ENCODE assay signal across 23 mouse cellular contexts in the genomic region with DNA sequence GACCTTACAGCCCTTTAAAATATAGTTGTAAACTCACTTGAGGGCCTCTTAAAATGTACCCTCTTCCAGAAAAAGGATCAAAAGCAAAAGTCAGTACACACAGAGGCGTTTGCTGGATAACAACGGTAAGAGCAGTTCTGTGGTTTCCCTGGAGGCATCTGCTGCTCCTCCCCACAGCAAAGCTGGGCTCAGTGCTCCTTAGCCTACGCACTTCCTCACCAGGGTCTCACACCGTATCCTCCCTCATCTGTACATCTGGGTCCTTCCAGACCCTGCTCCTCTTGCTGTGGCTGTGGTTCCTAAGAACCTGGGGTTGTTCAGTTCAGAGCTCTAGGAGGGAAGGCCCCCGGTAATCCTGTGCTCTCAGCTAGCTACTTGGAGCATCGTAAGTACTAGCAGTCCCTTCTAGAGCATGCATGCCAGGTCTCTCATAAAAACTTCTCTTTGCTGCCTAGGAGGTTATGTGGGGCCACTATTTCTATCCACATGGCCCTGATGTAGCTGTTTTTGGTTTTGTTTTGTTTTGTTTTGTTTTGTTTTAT. TPM values are rescaled to one million over a fixed set of nuclear protein-coding genes. Genes with fewer than 3 reads are reported as not detected.
DNase-seq lines count a peak whose midpoint lies in the region; ATAC-seq and TF ChIP-seq lines count a peak whose summit lies in the region.
"Had no signal": no experiment of that assay in that cellular context is flagged by ENCODE, and none has a peak within 500 bp of the region (broad histone marks: within the 10 kb centered on the region; RNA-seq: fewer than 3 reads in every experiment).

No protein-coding gene starts in this region.

- DNase-seq in liver, postnatal 0 days, result no peak
- peak; percentile 3 for DNase-seq in embryonic facial prominence, embryonic 10.5 days (ENCODE audit: low spot score)
- DNase-seq in splenic B cell, adult 2 months (ENCODE audit: low read depth, low spot score), result peak; percentile 33
- DNase-seq in left cerebral cortex, adult 8-10 months (ENCODE audit: low spot score in 2 of 2), result no peak
- DNase-seq in spleen, postnatal 10 days (ENCODE audit: low spot score in 2 of 2), result no peak
- DNase-seq: adrenal gland, postnatal 10 days; cerebellum, adult 11 months; cerebellum, postnatal 25 days; gastrocnemius, postnatal 10 days; heart, postnatal 10 days; kidney, adult 8-10 months; lung, embryonic 14.5 days; lung, postnatal 4 days; right cerebral cortex, postnatal 14 days had no signal

- no peak overlapping the region for H3K4me3 ChIP-seq in liver, postnatal 0 days (ENCODE audit: low read depth, low read length)
- H3K4me3 ChIP-seq in liver, embryonic 12.5 days, result no peak overlapping the region
- H3K4me3 ChIP-seq in bone marrow macrophage, adult 2 months (ENCODE audit: insufficient read depth, low read length), result no peak overlapping the region
- H3K4me3 ChIP-seq in embryonic facial prominence, embryonic 10.5 days, result no peak overlapping the region
- H3K4me3 ChIP-seq: forebrain, embryonic 12.5 days; hindbrain, embryonic 13.5 days; midbrain, embryonic 12.5 days; neural tube, embryonic 13.5 days had no signal

- 0 out of 2 replicates have a peak, but pooled peaks cover 3% of the 10 kb centered on the region for H3K27me3 ChIP-seq in liver, postnatal 0 days (ENCODE audit: insufficient read depth, low read length)
- peaks cover 52% of the 10 kb centered on the region for H3K27me3 ChIP-seq in liver, embryonic 12.5 days (replicated peaks)
- no peaks in the 10 kb centered on the region for H3K27me3 ChIP-seq in embryonic facial prominence, embryonic 10.5 days (replicated peaks; ENCODE audit: low read depth, poor library complexity, severe bottlenecking)
- H3K27me3 ChIP-seq in splenic B cell, adult 2 months (ENCODE audit: control insufficient read depth, insufficient read depth, low read length, poor library complexity, severe bottlenecking), result no peaks in the 10 kb centered on the region
- H3K27me3 ChIP-seq: forebrain, embryonic 12.5 days; hindbrain, embryonic 13.5 days; midbrain, embryonic 12.5 days; neural tube, embryonic 13.5 days had no signal

- TF ChIP-seq POLR2A in bone marrow macrophage, adult 2 months (IDR thresholded peaks at IDR 0.05; ENCODE audit: borderline replicate concordance, low read depth, low read length), result no peak

- H3K4me2 ChIP-seq in liver, postnatal 0 days (ENCODE audit: low read depth, low read length), result no peak overlapping the region
- no peak overlapping the region for H3K4me2 ChIP-seq in liver, embryonic 12.5 days
- H3K4me2 ChIP-seq: forebrain, embryonic 12.5 days; hindbrain, embryonic 13.5 days; liver, embryonic 11.5 days; lung, embryonic 14.5 days; midbrain, embryonic 12.5 days; neural tube, embryonic 13.5 days had no signal

- H3K9me3 ChIP-seq in liver, postnatal 0 days (ENCODE audit: low read length), result no peaks in the 10 kb centered on the region
- no peaks in the 10 kb centered on the region for H3K9me3 ChIP-seq in liver, embryonic 12.5 days (replicated peaks)
- no peaks in the 10 kb centered on the region for H3K9me3 ChIP-seq in embryonic facial prominence, embryonic 10.5 days
- H3K9me3 ChIP-seq: forebrain, embryonic 12.5 days; hindbrain, embryonic 13.5 days; midbrain, embryonic 12.5 days; neural tube, embryonic 13.5 days had no signal

- no peak for TF ChIP-seq EP300 in liver, postnatal 0 days (IDR thresholded peaks at IDR 0.05; ENCODE audit: low read depth)

- H3K27ac ChIP-seq in liver, postnatal 0 days (ENCODE audit: low read depth), result peak overlapping the region; percentile 41
- no peak overlapping the region for H3K27ac ChIP-seq in liver, embryonic 12.5 days
- peak overlapping the region; percentile 47 for H3K27ac ChIP-seq in bone marrow macrophage, adult 2 months (ENCODE audit: insufficient read depth, low read depth, low read length)
- H3K27ac ChIP-seq in embryonic facial prominence, embryonic 10.5 days (replicated peaks), result no peak overlapping the region
- H3K27ac ChIP-seq: forebrain, embryonic 12.5 days; hindbrain, embryonic 13.5 days; midbrain, embryonic 12.5 days; neural tube, embryonic 13.5 days; stomach, postnatal 0 days had no signal

- no peak for TF ChIP-seq CTCF in liver, postnatal 0 days (IDR thresholded peaks at IDR 0.05; ENCODE audit: low read depth)
- no peak for TF ChIP-seq CTCF in bone marrow macrophage, adult 2 months (IDR thresholded peaks at IDR 0.05; ENCODE audit: low read depth, low read length)

- 33% methylated on average over 6 of the region's 6 CpGs for WGBS in liver, postnatal 0 days (ENCODE audit: insufficient replicate concordance)
- WGBS in liver, embryonic 12.5 days (ENCODE audit: insufficient replicate concordance), result 40% methylated on average over 6 of the region's 6 CpGs
- 81% methylated on average over 6 of the region's 6 CpGs for WGBS in embryonic facial prominence, embryonic 10.5 days

- no peak overlapping the region for H3K9ac ChIP-seq in liver, postnatal 0 days (replicated peaks)
- no peak overlapping the region for H3K9ac ChIP-seq in liver, embryonic 12.5 days
- H3K9ac ChIP-seq: forebrain, embryonic 12.5 days; hindbrain, embryonic 13.5 days; lung, embryonic 14.5 days; midbrain, embryonic 12.5 days; neural tube, embryonic 13.5 days had no signal

- no peak for ATAC-seq in liver, postnatal 0 days
- no peak for ATAC-seq in liver, embryonic 12.5 days

- H3K36me3 ChIP-seq in liver, postnatal 0 days (replicated peaks; ENCODE audit: insufficient read depth, low read length), result no peaks in the 10 kb centered on the region
- H3K36me3 ChIP-seq in liver, embryonic 12.5 days, result 0 out of 2 replicates have a peak, but pooled peaks cover 2% of the 10 kb centered on the region
- peaks cover 59% of the 10 kb centered on the region for H3K36me3 ChIP-seq in embryonic facial prominence, embryonic 10.5 days (replicated peaks)
- H3K36me3 ChIP-seq in splenic B cell, adult 2 months (ENCODE audit: control insufficient read depth, insufficient read depth, low read length, poor library complexity, severe bottlenecking), result no peaks in the 10 kb centered on the region

- H3K4me1 ChIP-seq in liver, postnatal 0 days (ENCODE audit: insufficient read depth), result peaks cover 2% of the 10 kb centered on the region; the same call in 1 of the 2 replicates
- peaks cover 23% of the 10 kb centered on the region for H3K4me1 ChIP-seq in liver, embryonic 12.5 days
- H3K4me1 ChIP-seq in bone marrow macrophage, adult 2 months (ENCODE audit: control insufficient read depth, insufficient read depth, low read length), result peaks cover 60% of the 10 kb centered on the region
- H3K4me1 ChIP-seq in embryonic facial prominence, embryonic 10.5 days, result peaks cover 25% of the 10 kb centered on the region
- H3K4me1 ChIP-seq: forebrain, embryonic 12.5 days; hindbrain, embryonic 13.5 days; midbrain, embryonic 12.5 days had no signal

RNA-seq across cellular contexts. Expression of a gene that starts 18.8 kb away (rescaled TPM):
- polyA plus RNA-seq in liver, postnatal 0 days (2015; fragmentation: Nextera tagmentation; extraction: Ambion mirVana), result 3.0 and 3.4 TPM in 2 replicates
- 4.7 and 5.7 TPM in 2 replicates for polyA plus RNA-seq in liver, embryonic 12.5 days (2016; fragmentation: Nextera tagmentation; extraction: Ambion mirVana)
- polyA plus RNA-seq in bone marrow macrophage, adult 2 months (2012; ENCODE audit: insufficient read depth, insufficient read length, missing spikeins), result 8.9 and 9.8 TPM in 2 replicates
- polyA plus RNA-seq in embryonic facial prominence, embryonic 10.5 days (2016; fragmentation: Nextera tagmentation; extraction: Ambion mirVana), result 26.2 and 27.8 TPM in 2 replicates
- 10 to 100 TPM; 19.8 to 25.0 (median 22.4) TPM for total RNA-seq in left cerebral cortex, adult 8-10 months (2022)

RNA-seq across cellular contexts. Expression of a gene that starts 39.2 kb away (rescaled TPM):
- polyA plus RNA-seq in liver, postnatal 0 days (2015; fragmentation: Nextera tagmentation; extraction: Ambion mirVana), result 2.6 and 2.8 TPM in 2 replicates
- 2.4 and 2.5 TPM in 2 replicates for polyA plus RNA-seq in liver, embryonic 12.5 days (2016; fragmentation: Nextera tagmentation; extraction: Ambion mirVana)
- polyA plus RNA-seq in bone marrow macrophage, adult 2 months (2012; ENCODE audit: insufficient read depth, insufficient read length, missing spikeins), result not detected in 2 replicates
- polyA plus RNA-seq in embryonic facial prominence, embryonic 10.5 days (2016; fragmentation: Nextera tagmentation; extraction: Ambion mirVana), result 1.2 and 1.4 TPM in 2 replicates
- 1 to 10 TPM; 2.2 to 3.7 (median 2.5) TPM for total RNA-seq in left cerebral cortex, adult 8-10 months (2022)
- total RNA-seq: gastrocnemius, postnatal 10 days; monocyte, adult 5-6 weeks had no signal

RNA-seq across cellular contexts. Expression of a gene that starts 47.8 kb away (rescaled TPM):
- polyA plus RNA-seq in liver, postnatal 0 days (2015; fragmentation: Nextera tagmentation; extraction: Ambion mirVana), result 1.6 and 1.7 TPM in 2 replicates
- 3.5 and 4.0 TPM in 2 replicates for polyA plus RNA-seq in liver, embryonic 12.5 days (2016; fragmentation: Nextera tagmentation; extraction: Ambion mirVana)
- polyA plus RNA-seq in bone marrow macrophage, adult 2 months (2012; ENCODE audit: insufficient read depth, insufficient read length, missing spikeins), result 29.1 and 36.1 TPM in 2 replicates
- polyA plus RNA-seq in embryonic facial prominence, embryonic 10.5 days (2016; fragmentation: Nextera tagmentation; extraction: Ambion mirVana), result 9.6 and 12.0 TPM in 2 replicates
- total RNA-seq in left cerebral cortex, adult 8-10 months (2022), result 10 to 100 TPM; 16.6 to 20.1 (median 18.3) TPM

Comparison
In these comparisons a context has a peak if more than half of its experiments do, and no peak if none do; other contexts are left out.
1. H3K27ac ChIP-seq: peak in liver, postnatal 0 days (single experiment) and bone marrow macrophage, adult 2 months (single experiment); none in liver, embryonic 12.5 days (single experiment) and embryonic facial prominence, embryonic 10.5 days (single experiment).
2. DNase-seq: peak in embryonic facial prominence, embryonic 10.5 days (single experiment) and splenic B cell, adult 2 months (single experiment); none in liver, postnatal 0 days (single experiment), left cerebral cortex, adult 8-10 months (0 of 2) and spleen, postnatal 10 days (0 of 2).